Mouse (Mus musculus) neural tube, embryonic 15.5 days (tissue): ENCODE results near the gene Clec12a. TPM values are rescaled to one million over a fixed set of nuclear protein-coding genes. Genes with fewer than 3 reads are reported as not detected.

Experiments
- ATAC-seq: fragments of 200-750 bp; cut with Nextera tagmentation; 2 replicates; pipeline ENCODE4 v1.8.0; 2017; ENCODE audit warnings: mild to moderate bottlenecking, moderate TSS enrichment, moderate library complexity; ENCODE audit not compliant: low FRiP score
- H3K27ac ChIP-seq: fragments of 300-500 bp; sonication (generic); replicated peaks from 2 replicates; pipeline ENCODE4 v1.5.1; 2015; ENCODE audit warnings: mild to moderate bottlenecking, inconsistent platforms
- H3K27me3 ChIP-seq: fragments of 300-500 bp; sonication (generic); replicated peaks from 2 replicates; pipeline ENCODE4 v1.6.1; 2015; ENCODE audit warnings: inconsistent platforms
- H3K36me3 ChIP-seq: fragments of 300-500 bp; sonication (generic); 2 replicates; pipeline ENCODE4 v1.6.1; 2015; ENCODE audit warnings: inconsistent platforms
- H3K4me1 ChIP-seq: fragments of 300-500 bp; sonication (generic); 2 replicates; pipeline ENCODE4 v1.6.1; 2015; ENCODE audit warnings: inconsistent platforms
- H3K4me2 ChIP-seq: fragments of 300-500 bp; sonication (generic); 2 replicates; pipeline ENCODE4 v1.6.1; 2015; ENCODE audit warnings: inconsistent platforms, mild to moderate bottlenecking, moderate library complexity
- H3K4me3 ChIP-seq: fragments of 300-500 bp; sonication (generic); replicated peaks from 2 replicates; pipeline ENCODE4 v1.5.1; 2015; ENCODE audit warnings: mild to moderate bottlenecking, inconsistent platforms
- H3K9ac ChIP-seq: fragments of 300-500 bp; sonication (generic); replicated peaks from 2 replicates; pipeline ENCODE4 v1.6.1; 2015; ENCODE audit warnings: mild to moderate bottlenecking, inconsistent platforms
- H3K9me3 ChIP-seq: fragments of 300-500 bp; sonication (generic); replicated peaks from 2 replicates; pipeline ENCODE4 v1.6.1; 2016; ENCODE audit warnings: inconsistent platforms
- WGBS: fragments of 180-500 bp; shearing (Covaris S2); methylation state at CpG from one replicate; pipeline ENCODE4 v1.1.7; 2015; ENCODE audit warnings: mixed read lengths; 5-methylcytosine and 5-hydroxymethylcytosine counted together
- polyA plus RNA-seq: library from polyadenylated mRNA; unstranded; fragments of >200 nt; fragmentation: Nextera tagmentation; extraction: Ambion mirVana; gene quantifications from 2 replicates; pipeline ENCODE4 v1.2.1, GENCODE M21; 2015

Gene Clec12a
- polyA plus RNA-seq, 1 experiment from 2014 or later, result 0.35 TPM

DNA sequence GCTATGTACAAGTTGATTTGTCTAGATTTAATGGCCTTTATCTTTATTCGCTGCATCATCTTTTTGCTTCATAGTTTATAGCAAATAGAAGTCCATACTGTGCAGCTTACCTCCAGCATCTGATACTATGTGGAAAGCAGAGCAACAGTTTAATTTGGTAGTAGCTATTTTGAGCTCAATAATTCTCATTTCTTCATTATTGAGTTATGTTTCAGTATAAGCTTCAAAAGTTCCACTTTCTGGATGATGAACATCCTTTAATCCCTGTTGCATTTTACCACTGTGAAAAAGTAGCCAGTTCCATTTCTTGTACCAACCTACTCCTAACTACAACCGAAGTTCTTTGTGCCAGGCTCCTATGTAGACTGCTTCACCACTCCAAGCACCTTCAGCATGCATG lies 66.1 kb downstream of the Clec12a start, which contains the start of gene Clec9a:
Gene Clec9a, plus strand, starts transcription at position 301 of the 400 bp plus-strand sequence.
- 83% methylated on average over 2 of the region's 2 CpGs for whole genome bisulfite sequencing
- Histone ChIP-seq H3K27me3 (no peaks in the 10 kb centered on the region), H3K36me3 (no peaks in the 10 kb centered on the region), H3K9ac (no peak within 1 kb of the TSS), H3K4me3 (no peak within 1 kb of the TSS), H3K9me3 (no peaks in the 10 kb centered on the region), H3K4me1 (no peaks in the 10 kb centered on the region), H3K27ac (no peak within 1 kb of the TSS), H3K4me2 (no peak within 1 kb of the TSS)
- no peak for ATAC-seq

GRCm38 (mm10) chr6:129414177-129414576 lies 71.7 kb downstream of the Clec12a start:
- H3K4me3 ChIP-seq, result no peak overlapping the region
- no peak; the same call in 1 of the 2 replicates for ATAC-seq
- H3K4me1 ChIP-seq, result no peaks in the 10 kb centered on the region
- H3K4me2 ChIP-seq, result no peak overlapping the region
- no peaks in the 10 kb centered on the region for H3K9me3 ChIP-seq
- no peak overlapping the region for H3K27ac ChIP-seq
- H3K27me3 ChIP-seq, result no peaks in the 10 kb centered on the region
- no peak overlapping the region for H3K9ac ChIP-seq
- H3K36me3 ChIP-seq, result no peaks in the 10 kb centered on the region
- WGBS, result 92% methylated on average over 1 of the region's 1 CpGs

Other genes starting within 250 kb of the Clec12a start
- 0.19 TPM in 1 of 2 replicates, not detected in the other for gene Clec2e, start 241.8 kb upstream of the Clec12a start, polyA plus RNA-seq
- gene Clec2d, start 162.1 kb upstream of the Clec12a start, polyA plus RNA-seq, result 0.24 and 0.40 TPM in 2 replicates
- gene Cd69, start 67.3 kb upstream of the Clec12a start, polyA plus RNA-seq, result 0.09 and 0.47 TPM in 2 replicates
- not detected in 2 replicates for gene 4922502D21Rik, start 10.9 kb upstream of the Clec12a start, polyA plus RNA-seq
- 0.23 TPM in 2 replicates for gene Clec12b, start 43.2 kb downstream of the Clec12a start, polyA plus RNA-seq
- 0.55 and 0.77 TPM in 2 replicates for gene Clec1b, start 54.6 kb downstream of the Clec12a start, polyA plus RNA-seq
- 0.10 and 0.24 TPM in 2 replicates for gene Clec9a, start 66.2 kb downstream of the Clec12a start, polyA plus RNA-seq
- gene Clec1a, start 109.3 kb downstream of the Clec12a start, polyA plus RNA-seq, result 1.9 and 2.6 TPM in 2 replicates
- gene Olr1, start 164.5 kb downstream of the Clec12a start, polyA plus RNA-seq, result 0.04 TPM in 1 of 2 replicates, not detected in the other
- 0.10 TPM in 1 of 2 replicates, not detected in the other for gene Tmem52b, start 169.9 kb downstream of the Clec12a start, polyA plus RNA-seq
- 189 and 223 TPM in 2 replicates for gene Gabarapl1, start 190.5 kb downstream of the Clec12a start, polyA plus RNA-seq
- 0.10 TPM in 1 of 2 replicates, not detected in the other for gene Klre1, start 235.2 kb downstream of the Clec12a start, polyA plus RNA-seq
- gene Klrd1, start 249.1 kb downstream of the Clec12a start, polyA plus RNA-seq, result 2.3 TPM in 1 of 2 replicates, not detected in the other